Mouse (Mus musculus): ENCODE results near the gene Apol7a. TPM values are rescaled to one million over a fixed set of nuclear protein-coding genes. Genes with fewer than 3 reads are reported as not detected.

Apol7a gene
- polyA plus RNA-seq, 1 experiment, result not detected

- TF ChIP-seq CTCF (conservative IDR thresholded peaks at IDR 0.05; ENCODE audit: insufficient read depth, insufficient read length, low read depth, low read length) (no peak), POLR2A (IDR thresholded peaks at IDR 0.05; ENCODE audit: low read depth, low read length) (no peak)
- no peaks in the 10 kb centered on the region for H3K27me3 ChIP-seq (replicated peaks; ENCODE audit: control insufficient read depth, insufficient read depth, low read length)
- H3K36me3 ChIP-seq (ENCODE audit: control insufficient read depth, insufficient read depth, low read length), result no peaks in the 10 kb centered on the region
- WGBS, result 57% methylated on average over 6 of the region's 6 CpGs
- DNase-seq, result no peak
- H3K4me1 ChIP-seq (ENCODE audit: control insufficient read depth, insufficient read depth, low read length), result 0 out of 2 replicates have a peak, but pooled peaks cover 4% of the 10 kb centered on the region
- no peak overlapping the region for H3K27ac ChIP-seq (ENCODE audit: insufficient read depth, low read depth, low read length)
- no peak overlapping the region for H3K4me3 ChIP-seq (ENCODE audit: insufficient read depth, low read depth, low read length)
Measured at GRCm38 (mm10) chr15:77354848-77355551, 43.9 kb downstream of the Apol7a start.

- DNase-seq, result no peak
- H3K27ac ChIP-seq (ENCODE audit: insufficient read depth, low read depth, low read length), result no peak overlapping the region
- H3K4me3 ChIP-seq (ENCODE audit: insufficient read depth, low read depth, low read length), result no peak overlapping the region
- H3K36me3 ChIP-seq (ENCODE audit: control insufficient read depth, insufficient read depth, low read length), result no peaks in the 10 kb centered on the region
- TF ChIP-seq CTCF (conservative IDR thresholded peaks at IDR 0.05; ENCODE audit: insufficient read depth, insufficient read length, low read depth, low read length) (no peak), POLR2A (IDR thresholded peaks at IDR 0.05; ENCODE audit: low read depth, low read length) (no peak)
- no peaks in the 10 kb centered on the region for H3K27me3 ChIP-seq (replicated peaks; ENCODE audit: control insufficient read depth, insufficient read depth, low read length)
- WGBS, result 57% methylated on average over 4 of the region's 4 CpGs
- 0 out of 2 replicates have a peak, but pooled peaks cover 4% of the 10 kb centered on the region for H3K4me1 ChIP-seq (ENCODE audit: control insufficient read depth, insufficient read depth, low read length)
Measured at GRCm38 (mm10) chr15:77354496-77354847, 44.4 kb downstream of the Apol7a start.

GRCm38 (mm10) chr15:77353764-77354163 is 45.1 kb downstream of the Apol7a start:
- H3K4me3 ChIP-seq (ENCODE audit: insufficient read depth, low read depth, low read length), result no peak overlapping the region
- no peak for DNase-seq
- H3K4me1 ChIP-seq (ENCODE audit: control insufficient read depth, insufficient read depth, low read length), result 0 out of 2 replicates have a peak, but pooled peaks cover 4% of the 10 kb centered on the region
- no peaks in the 10 kb centered on the region for H3K36me3 ChIP-seq (ENCODE audit: control insufficient read depth, insufficient read depth, low read length)
- no peak overlapping the region for H3K27ac ChIP-seq (ENCODE audit: insufficient read depth, low read depth, low read length)
- TF ChIP-seq CTCF (conservative IDR thresholded peaks at IDR 0.05; ENCODE audit: insufficient read depth, insufficient read length, low read depth, low read length), result no peak
- TF ChIP-seq POLR2A (IDR thresholded peaks at IDR 0.05; ENCODE audit: low read depth, low read length), result no peak
- no peaks in the 10 kb centered on the region for H3K27me3 ChIP-seq (replicated peaks; ENCODE audit: control insufficient read depth, insufficient read depth, low read length)
- WGBS, result 23% methylated on average over 4 of the region's 4 CpGs

- no peak for DNase-seq
- Histone ChIP-seq H3K4me1 (ENCODE audit: control insufficient read depth, insufficient read depth, low read length) (0 out of 2 replicates have a peak, but pooled peaks cover 4% of the 10 kb centered on the region), H3K27me3 (replicated peaks; ENCODE audit: control insufficient read depth, insufficient read depth, low read length) (no peaks in the 10 kb centered on the region), H3K27ac (ENCODE audit: insufficient read depth, low read depth, low read length) (no peak overlapping the region), H3K4me3 (ENCODE audit: insufficient read depth, low read depth, low read length) (no peak overlapping the region), H3K36me3 (ENCODE audit: control insufficient read depth, insufficient read depth, low read length) (no peaks in the 10 kb centered on the region)
- WGBS, result 74% methylated on average over 7 of the region's 7 CpGs
- TF ChIP-seq POLR2A (IDR thresholded peaks at IDR 0.05; ENCODE audit: low read depth, low read length) (no peak), CTCF (conservative IDR thresholded peaks at IDR 0.05; ENCODE audit: insufficient read depth, insufficient read length, low read depth, low read length) (no peak)
Measured at GRCm38 (mm10) chr15:77352863-77353262, 46.0 kb downstream of the Apol7a start.

- TF ChIP-seq POLR2A (IDR thresholded peaks at IDR 0.05; ENCODE audit: low read depth, low read length), result no peak
- no peak for TF ChIP-seq CTCF (conservative IDR thresholded peaks at IDR 0.05; ENCODE audit: insufficient read depth, insufficient read length, low read depth, low read length)
- Histone ChIP-seq H3K27ac (ENCODE audit: insufficient read depth, low read depth, low read length) (no peak overlapping the region), H3K4me3 (ENCODE audit: insufficient read depth, low read depth, low read length) (no peak overlapping the region), H3K4me1 (ENCODE audit: control insufficient read depth, insufficient read depth, low read length) (0 out of 2 replicates have a peak, but pooled peaks cover 4% of the 10 kb centered on the region), H3K36me3 (ENCODE audit: control insufficient read depth, insufficient read depth, low read length) (no peaks in the 10 kb centered on the region), H3K27me3 (replicated peaks; ENCODE audit: control insufficient read depth, insufficient read depth, low read length) (no peaks in the 10 kb centered on the region)
- no peak for DNase-seq
- 91% methylated on average over 7 of the region's 7 CpGs for WGBS
Measured at GRCm38 (mm10) chr15:77350117-77350516, 48.8 kb downstream of the Apol7a start.

- no peak for TF ChIP-seq CTCF (conservative IDR thresholded peaks at IDR 0.05; ENCODE audit: insufficient read depth, insufficient read length, low read depth, low read length)
- WGBS, result 70% methylated on average over 7 of the region's 7 CpGs
- H3K27me3 ChIP-seq (replicated peaks; ENCODE audit: control insufficient read depth, insufficient read depth, low read length), result no peaks in the 10 kb centered on the region
- no peaks in the 10 kb centered on the region for H3K36me3 ChIP-seq (ENCODE audit: control insufficient read depth, insufficient read depth, low read length)
- no peak overlapping the region for H3K27ac ChIP-seq (ENCODE audit: insufficient read depth, low read depth, low read length)
- DNase-seq, result no peak
- no peaks in the 10 kb centered on the region for H3K4me1 ChIP-seq (ENCODE audit: control insufficient read depth, insufficient read depth, low read length)
- no peak overlapping the region for H3K4me3 ChIP-seq (ENCODE audit: insufficient read depth, low read depth, low read length)
Measured at GRCm38 (mm10) chr15:77348146-77348545, 50.8 kb downstream of the Apol7a start.

GRCm38 (mm10) chr15:77344127-77345125 is 54.5 kb downstream of the Apol7a start:
- H3K4me1 ChIP-seq (ENCODE audit: control insufficient read depth, insufficient read depth, low read length), result no peaks in the 10 kb centered on the region
- WGBS, result 40% methylated on average over 17 of the region's 17 CpGs
- H3K27ac ChIP-seq (ENCODE audit: insufficient read depth, low read depth, low read length), result peak overlapping the region; percentile 36; the same call in 1 of the 2 replicates
- no peak for TF ChIP-seq POLR2A (IDR thresholded peaks at IDR 0.05; ENCODE audit: low read depth, low read length)
- TF ChIP-seq CTCF (conservative IDR thresholded peaks at IDR 0.05; ENCODE audit: insufficient read depth, insufficient read length, low read depth, low read length), result no peak
- peak; percentile 43 for DNase-seq
- H3K36me3 ChIP-seq (ENCODE audit: control insufficient read depth, insufficient read depth, low read length), result no peaks in the 10 kb centered on the region
- H3K4me3 ChIP-seq (ENCODE audit: insufficient read depth, low read depth, low read length), result peak overlapping the region; percentile 14
- H3K27me3 ChIP-seq (replicated peaks; ENCODE audit: control insufficient read depth, insufficient read depth, low read length), result no peaks in the 10 kb centered on the region

All from kidney, adult 2 months (tissue).